Mouse (Mus musculus) stomach, embryonic 14.5 days (tissue): ENCODE results near the gene Clasp1. TPM values are rescaled to one million over a fixed set of nuclear protein-coding genes. Genes with fewer than 3 reads are reported as not detected.
A peak's percentile ranks its signal among the peaks of the same experiment; 100 is the strongest.

Experiments used
- ATAC-seq: fragments of 200-750 bp; cut with Nextera tagmentation; 2 replicates; pipeline ENCODE4 v1.8.0; 2017; ENCODE audit warnings: low read depth, moderate TSS enrichment; ENCODE audit not compliant: insufficient number of reproducible peaks, insufficient read depth, low FRiP score
- H3K27ac ChIP-seq: fragments of 300-500 bp; sonication (generic); 2 replicates; pipeline ENCODE4 v1.5.1; 2014; ENCODE audit warnings: mild to moderate bottlenecking, low read length, moderate library complexity, mixed read lengths
- H3K27me3 ChIP-seq: fragments of 300-500 bp; sonication (generic); 2 replicates; pipeline ENCODE4 v1.6.1; 2014; ENCODE audit warnings: low read length, control low read depth, mixed read lengths; ENCODE audit not compliant: control insufficient read depth, insufficient read depth
- H3K36me3 ChIP-seq: fragments of 300-500 bp; sonication (generic); 2 replicates; pipeline ENCODE4 v1.6.1; 2014; ENCODE audit warnings: mild to moderate bottlenecking, control low read depth, low read length, moderate library complexity, mixed read lengths; ENCODE audit not compliant: control insufficient read depth, insufficient read depth
- H3K4me1 ChIP-seq: fragments of 300-500 bp; sonication (generic); 2 replicates; pipeline ENCODE4 v1.6.1; 2014; ENCODE audit warnings: low read length, control low read depth, mixed read lengths; ENCODE audit not compliant: control insufficient read depth, insufficient read depth
- H3K4me2 ChIP-seq: fragments of 300-500 bp; sonication (generic); replicated peaks from 2 replicates; pipeline ENCODE4 v1.6.1; 2014; ENCODE audit warnings: low read depth, low read length, control low read depth
- H3K4me3 ChIP-seq: fragments of 300-500 bp; sonication (generic); 2 replicates; pipeline ENCODE4 v1.5.1; 2014; ENCODE audit warnings: low read depth, low read length, control low read depth
- H3K9ac ChIP-seq: fragments of 300-500 bp; sonication (generic); replicated peaks from 2 replicates; pipeline ENCODE4 v1.6.1; 2014; ENCODE audit warnings: low read depth, mild to moderate bottlenecking, control low read depth, low read length, moderate library complexity, mixed read lengths
- H3K9me3 ChIP-seq: fragments of 300-500 bp; sonication (generic); 2 replicates; pipeline ENCODE4 v1.6.1; 2016; ENCODE audit warnings: low read depth, low read length, control low read depth; ENCODE audit not compliant: control insufficient read depth
- WGBS: fragments of 180-500 bp; shearing (Covaris S2); extraction: QIAGEN DNeasy Blood & Tissue Kit; methylation state at CpG from one replicate; pipeline ENCODE4 v1.1.7; 2014; 5-methylcytosine and 5-hydroxymethylcytosine counted together
- polyA plus RNA-seq: library from polyadenylated mRNA; unstranded; fragments of >200 nt; fragmentation: Nextera tagmentation; extraction: Ambion mirVana; gene quantifications from 2 replicates; pipeline ENCODE4 v1.2.1, GENCODE M21; 2014

Clasp1 gene
- polyA plus RNA-seq, 1 experiment from 2014 or later = 76.5 TPM

- H3K4me1 ChIP-seq = no peaks in the 10 kb centered on the region
- no peaks in the 10 kb centered on the region for H3K36me3 ChIP-seq
- peak within 1 kb of the TSS; percentile 91 for H3K4me2 ChIP-seq
- H3K4me3 ChIP-seq = peak within 1 kb of the TSS; percentile 40
- peaks cover 5% of the 10 kb centered on the region; the same call in 1 of the 2 replicates for H3K27me3 ChIP-seq
- H3K27ac ChIP-seq = no peak within 1 kb of the TSS
- H3K9me3 ChIP-seq = no peaks in the 10 kb centered on the region
- H3K9ac ChIP-seq = no peak within 1 kb of the TSS
- WGBS = under 1% methylated on average over 48 of the region's 48 CpGs
- ATAC-seq = peak; percentile 90
Measured at GRCm38 (mm10) chr1:118627781-118628464, 239.1 kb downstream of the Clasp1 start, which contains the start of gene Tfcp2l1. Gene Tfcp2l1 (plus strand): TSS chr1:118627945.

DNA sequence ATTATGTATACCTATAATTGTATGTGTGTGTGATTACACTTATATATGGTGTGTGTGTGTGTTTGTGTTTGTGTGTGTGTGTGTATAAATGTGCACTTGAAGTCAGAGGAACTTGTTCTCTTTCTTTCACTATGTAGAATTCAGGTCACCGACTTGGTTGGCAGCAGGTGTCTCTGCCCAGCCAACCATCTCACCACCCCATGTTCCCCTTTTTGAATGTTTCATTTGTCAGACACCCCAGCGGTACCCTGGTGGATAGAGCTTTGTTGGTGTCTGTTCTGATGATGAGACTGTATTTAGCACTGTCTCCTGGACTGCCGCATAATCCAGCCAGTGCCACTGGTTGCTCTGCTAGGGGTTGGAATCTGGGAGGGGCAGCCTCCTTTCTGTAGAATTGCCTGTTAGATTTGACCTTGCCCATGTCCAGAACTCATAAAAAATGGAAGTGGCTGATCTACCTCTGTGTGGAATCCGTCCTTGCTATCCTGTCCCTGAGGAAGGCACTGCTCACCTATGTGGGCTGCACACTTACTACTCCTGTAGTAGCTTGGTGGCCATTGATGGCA, 244.6 kb downstream of the Clasp1 start:
- Histone ChIP-seq H3K4me3 (no peak overlapping the region), H3K27me3 (no peaks in the 10 kb centered on the region), H3K9ac (no peak overlapping the region), H3K4me1 (no peaks in the 10 kb centered on the region), H3K27ac (no peak overlapping the region), H3K36me3 (no peaks in the 10 kb centered on the region), H3K4me2 (no peak overlapping the region), H3K9me3 (no peaks in the 10 kb centered on the region)
- no peak for ATAC-seq
- 76% methylated on average over 4 of the region's 4 CpGs for WGBS

GRCm38 (mm10) chr1:118642296-118642999, 253.6 kb downstream of the Clasp1 start:
- Histone ChIP-seq H3K27me3 (no peaks in the 10 kb centered on the region), H3K4me2 (no peak overlapping the region), H3K9me3 (no peaks in the 10 kb centered on the region), H3K4me1 (no peaks in the 10 kb centered on the region), H3K9ac (no peak overlapping the region), H3K36me3 (no peaks in the 10 kb centered on the region), H3K4me3 (no peak overlapping the region), H3K27ac (no peak overlapping the region)
- 68% methylated on average over 2 of the region's 2 CpGs for WGBS
- ATAC-seq = no peak

- 61% methylated on average over 9 of the region's 9 CpGs for WGBS
- Histone ChIP-seq H3K9me3 (no peaks in the 10 kb centered on the region), H3K9ac (no peak overlapping the region), H3K27ac (no peak overlapping the region), H3K27me3 (no peaks in the 10 kb centered on the region), H3K36me3 (no peaks in the 10 kb centered on the region), H3K4me3 (no peak overlapping the region), H3K4me2 (no peak overlapping the region), H3K4me1 (no peaks in the 10 kb centered on the region)
- no peak for ATAC-seq
Measured at GRCm38 (mm10) chr1:118643138-118643979, 254.5 kb downstream of the Clasp1 start.

GRCm38 (mm10) chr1:118645701-118646100, 256.8 kb downstream of the Clasp1 start:
- 64% methylated on average over 4 of the region's 4 CpGs for WGBS

DNA sequence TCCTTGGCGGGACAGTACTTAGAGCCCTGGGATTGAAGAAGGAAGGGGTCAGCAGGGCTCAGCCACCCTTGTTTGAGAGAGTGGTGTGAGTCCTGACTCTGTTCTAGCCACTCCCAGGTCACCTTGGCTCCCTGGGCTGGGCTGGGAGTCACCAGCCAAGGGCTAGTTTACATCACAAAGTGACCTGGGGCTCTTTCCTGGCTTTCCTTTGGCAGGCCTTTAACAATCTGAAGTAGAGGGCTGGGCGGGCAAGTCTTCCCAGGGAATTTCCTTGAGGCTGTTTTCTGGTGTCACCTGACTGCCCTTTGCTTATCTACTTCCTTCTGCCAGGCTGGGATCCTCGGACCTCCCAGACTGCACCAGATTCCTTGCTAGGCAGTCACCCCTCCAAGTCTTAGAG, 259.2 kb downstream of the Clasp1 start:
- H3K36me3 ChIP-seq = no peaks in the 10 kb centered on the region
- no peak overlapping the region for H3K4me3 ChIP-seq
- H3K27ac ChIP-seq = no peak overlapping the region
- H3K4me1 ChIP-seq = peaks cover 8% of the 10 kb centered on the region; the same call in 1 of the 2 replicates
- no peak overlapping the region for H3K9ac ChIP-seq
- no peak overlapping the region for H3K4me2 ChIP-seq
- H3K27me3 ChIP-seq = no peaks in the 10 kb centered on the region
- H3K9me3 ChIP-seq = no peaks in the 10 kb centered on the region
- WGBS = 32% methylated on average over 3 of the region's 3 CpGs
- no peak for ATAC-seq

More at GRCm38 (mm10) chr1:118645701-118646100, 256.8 kb downstream of the Clasp1 start:
- Histone ChIP-seq H3K27me3 (no peaks in the 10 kb centered on the region), H3K4me1 (peaks cover 8% of the 10 kb centered on the region; the same call in 1 of the 2 replicates), H3K27ac (no peak overlapping the region), H3K9ac (no peak overlapping the region), H3K36me3 (no peaks in the 10 kb centered on the region), H3K4me3 (no peak overlapping the region), H3K9me3 (no peaks in the 10 kb centered on the region), H3K4me2 (no peak overlapping the region)
- ATAC-seq = no peak

- H3K4me3 ChIP-seq = no peak overlapping the region
- peak overlapping the region; percentile 62; the same call in 1 of the 2 replicates for H3K27ac ChIP-seq
- ATAC-seq = peak; percentile 78
- no peaks in the 10 kb centered on the region for H3K27me3 ChIP-seq
- peaks cover 8% of the 10 kb centered on the region; the same call in 1 of the 2 replicates for H3K4me1 ChIP-seq
- H3K9me3 ChIP-seq = no peaks in the 10 kb centered on the region
- no peak overlapping the region for H3K9ac ChIP-seq
- WGBS = 57% methylated on average over 9 of the region's 9 CpGs
- H3K36me3 ChIP-seq = no peaks in the 10 kb centered on the region
- no peak overlapping the region for H3K4me2 ChIP-seq
Measured at GRCm38 (mm10) chr1:118649933-118650770, 261.3 kb downstream of the Clasp1 start.
